Mouse (Mus musculus) forebrain, embryonic 10.5 days (tissue): Measurements from ENCODE around the gene Rabggtb. TPM values are rescaled to one million over a fixed set of nuclear protein-coding genes. Genes with fewer than 3 reads are reported as not detected.
A peak's percentile ranks its signal among the peaks of the same experiment; 100 is the strongest.

ENCODE experiments used
- DNase-seq: peaks from one replicate; pipeline ENCODE4 v3.0.0-alpha.2; 2017; ENCODE audit warnings: low spot score; ENCODE audit errors: extremely low spot score
- H3K27ac ChIP-seq: fragments of 300-500 bp; sonication (generic); 2 replicates; pipeline ENCODE4 v1.5.1; 2016; ENCODE audit warnings: mild to moderate bottlenecking
- H3K27me3 ChIP-seq: fragments of 300-500 bp; sonication (generic); 2 replicates; pipeline ENCODE4 v1.6.1; 2016; ENCODE audit warnings: mild to moderate bottlenecking; ENCODE audit not compliant: poor library complexity, severe bottlenecking
- H3K36me3 ChIP-seq: fragments of 300-500 bp; sonication (generic); replicated peaks from 2 replicates; pipeline ENCODE4 v1.6.1; 2016; ENCODE audit warnings: mild to moderate bottlenecking, moderate library complexity
- H3K4me1 ChIP-seq: fragments of 300-500 bp; sonication (generic); 2 replicates; pipeline ENCODE4 v1.6.1; 2016
- H3K4me3 ChIP-seq: fragments of 300-500 bp; sonication (generic); 2 replicates; pipeline ENCODE4 v1.5.1; 2016; ENCODE audit warnings: mild to moderate bottlenecking, moderate library complexity
- H3K9me3 ChIP-seq: fragments of 300-500 bp; sonication (generic); 2 replicates; pipeline ENCODE4 v1.6.1; 2016; ENCODE audit warnings: mild to moderate bottlenecking, moderate library complexity
- WGBS: fragments of 180-500 bp; shearing (Covaris S2); methylation state at CpG from one replicate; pipeline ENCODE4 v1.1.7; 2016; 5-methylcytosine and 5-hydroxymethylcytosine counted together
- polyA plus RNA-seq: library from polyadenylated mRNA; unstranded; fragments of >200 nt; fragmentation: Nextera tagmentation; extraction: Ambion mirVana; gene quantifications from 2 replicates; pipeline ENCODE4 v1.2.1, GENCODE M21; 2016

Rabggtb gene
- 51.2 and 55.5 TPM in 2 replicates for polyA plus RNA-seq

GRCm38 (mm10) chr3:153912546-153913509, at the start of gene Rabggtb:
Gene Rabggtb (minus strand): TSS chr3:153913009.
- Histone ChIP-seq H3K9me3 (no peaks in the 10 kb centered on the region), H3K27me3 (no peaks in the 10 kb centered on the region), H3K27ac (peak within 1 kb of the TSS; percentile 99), H3K36me3 (peaks cover 40% of the 10 kb centered on the region), H3K4me3 (peak within 1 kb of the TSS; percentile 94), H3K4me1 (peaks cover 57% of the 10 kb centered on the region)
- WGBS: 1% methylated on average over 65 of the region's 65 CpGs
- DNase-seq: peak; percentile 94

- H3K36me3 ChIP-seq: no peaks in the 10 kb centered on the region
- H3K4me1 ChIP-seq: no peaks in the 10 kb centered on the region
- no peak overlapping the region for H3K27ac ChIP-seq
- peak; percentile 21 for DNase-seq
- no peaks in the 10 kb centered on the region for H3K27me3 ChIP-seq
- no peak overlapping the region for H3K4me3 ChIP-seq
- H3K9me3 ChIP-seq: no peaks in the 10 kb centered on the region; the same call in 1 of the 2 replicates
- 74% methylated on average over 6 of the region's 6 CpGs for WGBS
Measured at GRCm38 (mm10) chr3:153961632-153962389, 49.0 kb upstream of the Rabggtb start.

- no peaks in the 10 kb centered on the region for H3K27me3 ChIP-seq
- no peak for DNase-seq
- no peaks in the 10 kb centered on the region; the same call in 1 of the 2 replicates for H3K9me3 ChIP-seq
- no peak overlapping the region for H3K27ac ChIP-seq
- H3K36me3 ChIP-seq: no peaks in the 10 kb centered on the region
- no peaks in the 10 kb centered on the region for H3K4me1 ChIP-seq
- no peak overlapping the region for H3K4me3 ChIP-seq
- 80% methylated on average over 2 of the region's 2 CpGs for WGBS
Measured at GRCm38 (mm10) chr3:153960884-153961283, 48.1 kb upstream of the Rabggtb start.

GRCm38 (mm10) chr3:153959731-153960207, 47.0 kb upstream of the Rabggtb start:
- no peak overlapping the region for H3K27ac ChIP-seq
- H3K36me3 ChIP-seq: no peaks in the 10 kb centered on the region
- H3K27me3 ChIP-seq: no peaks in the 10 kb centered on the region; the same call in 1 of the 2 replicates
- 90% methylated on average over 9 of the region's 9 CpGs for WGBS
- DNase-seq: no peak
- H3K4me3 ChIP-seq: no peak overlapping the region
- no peaks in the 10 kb centered on the region for H3K4me1 ChIP-seq
- no peaks in the 10 kb centered on the region; the same call in 1 of the 2 replicates for H3K9me3 ChIP-seq

GRCm38 (mm10) chr3:153959035-153959730, 46.4 kb upstream of the Rabggtb start:
- no peak for DNase-seq
- no peak overlapping the region for H3K27ac ChIP-seq
- no peaks in the 10 kb centered on the region; the same call in 1 of the 2 replicates for H3K27me3 ChIP-seq
- no peaks in the 10 kb centered on the region; the same call in 1 of the 2 replicates for H3K9me3 ChIP-seq
- WGBS: 89% methylated on average over 1 of the region's 1 CpGs
- H3K36me3 ChIP-seq: no peaks in the 10 kb centered on the region
- no peak overlapping the region for H3K4me3 ChIP-seq
- H3K4me1 ChIP-seq: no peaks in the 10 kb centered on the region

GRCm38 (mm10) chr3:153957916-153958315, 45.1 kb upstream of the Rabggtb start:
- Histone ChIP-seq H3K4me1 (no peaks in the 10 kb centered on the region), H3K4me3 (no peak overlapping the region), H3K27me3 (no peaks in the 10 kb centered on the region; the same call in 1 of the 2 replicates), H3K27ac (no peak overlapping the region), H3K36me3 (no peaks in the 10 kb centered on the region), H3K9me3 (no peaks in the 10 kb centered on the region)
- no peak for DNase-seq
- 90% methylated on average over 5 of the region's 5 CpGs for WGBS

- no peak for DNase-seq
- Histone ChIP-seq H3K36me3 (no peaks in the 10 kb centered on the region), H3K27ac (no peak overlapping the region), H3K9me3 (no peaks in the 10 kb centered on the region), H3K4me1 (peaks cover 16% of the 10 kb centered on the region), H3K4me3 (no peak overlapping the region), H3K27me3 (no peaks in the 10 kb centered on the region)
- WGBS: 79% methylated on average over 2 of the region's 2 CpGs
Measured at GRCm38 (mm10) chr3:153948176-153948575, 35.4 kb upstream of the Rabggtb start.

- WGBS: 81% methylated on average over 4 of the region's 4 CpGs
- Histone ChIP-seq H3K4me3 (no peak overlapping the region), H3K36me3 (no peaks in the 10 kb centered on the region), H3K27me3 (no peaks in the 10 kb centered on the region), H3K4me1 (peaks cover 25% of the 10 kb centered on the region), H3K9me3 (no peaks in the 10 kb centered on the region), H3K27ac (no peak overlapping the region)
- no peak for DNase-seq
Measured at GRCm38 (mm10) chr3:153947271-153947670, 34.5 kb upstream of the Rabggtb start.

- WGBS: under 1% methylated on average over 41 of the region's 41 CpGs
Measured at GRCm38 (mm10) chr3:153944335-153944990, 31.7 kb upstream of the Rabggtb start, which contains the start of gene Acadm. Gene Acadm (minus strand): TSS chr3:153944632.

GRCm38 (mm10) chr3:153943901-153944334, 31.1 kb upstream of the Rabggtb start:
- WGBS: 2% methylated on average over 19 of the region's 19 CpGs
- H3K4me1 ChIP-seq: peaks cover 25% of the 10 kb centered on the region
- DNase-seq: no peak

More at GRCm38 (mm10) chr3:153944335-153944990, 31.7 kb upstream of the Rabggtb start, which contains the start of gene Acadm:
- Histone ChIP-seq H3K4me1 (peaks cover 25% of the 10 kb centered on the region), H3K4me3 (peak within 1 kb of the TSS; percentile 83), H3K36me3 (peaks cover 18% of the 10 kb centered on the region), H3K27ac (peak within 1 kb of the TSS; percentile 92), H3K27me3 (no peaks in the 10 kb centered on the region), H3K9me3 (no peaks in the 10 kb centered on the region)
- DNase-seq: peak; percentile 99

GRCm38 (mm10) chr3:153943003-153943640, 30.3 kb upstream of the Rabggtb start:
- Histone ChIP-seq H3K4me3 (peak overlapping the region; percentile 83), H3K4me1 (peaks cover 25% of the 10 kb centered on the region), H3K27me3 (no peaks in the 10 kb centered on the region), H3K9me3 (no peaks in the 10 kb centered on the region), H3K36me3 (peaks cover 22% of the 10 kb centered on the region), H3K27ac (no peak overlapping the region)
- WGBS: 76% methylated on average over 12 of the region's 12 CpGs
- no peak for DNase-seq

More at GRCm38 (mm10) chr3:153943901-153944334, 31.1 kb upstream of the Rabggtb start:
- Histone ChIP-seq H3K4me3 (peak overlapping the region; percentile 83), H3K9me3 (no peaks in the 10 kb centered on the region), H3K27ac (peak overlapping the region; percentile 92), H3K36me3 (peaks cover 18% of the 10 kb centered on the region), H3K27me3 (no peaks in the 10 kb centered on the region)
